Mouse (Mus musculus) large intestine, adult 2 months (tissue): ENCODE measurements around the gene Itpr2. TPM values are rescaled to one million over a fixed set of nuclear protein-coding genes. Genes with fewer than 3 reads are reported as not detected.

Experiments
- DNase-seq: peaks from one replicate; pipeline ENCODE4 v3.0.0-alpha.2; 2012; ENCODE audit warnings: low read depth, low spot score
- WGBS: fragments of 180-500 bp; shearing (Covaris S2); methylation state at CpG from one replicate; pipeline ENCODE4 v1.1.7; 2018; 5-methylcytosine and 5-hydroxymethylcytosine counted together
- polyA plus RNA-seq: library from polyadenylated mRNA; depleted of rRNA; stranded (reverse); fragments of >200 nt; gene quantifications from 2 replicates; pipeline ENCODE4 v1.2.3, GENCODE M21; 2012

Gene Itpr2
- polyA plus RNA-seq, 1 experiment, result 6.8 TPM

DNA sequence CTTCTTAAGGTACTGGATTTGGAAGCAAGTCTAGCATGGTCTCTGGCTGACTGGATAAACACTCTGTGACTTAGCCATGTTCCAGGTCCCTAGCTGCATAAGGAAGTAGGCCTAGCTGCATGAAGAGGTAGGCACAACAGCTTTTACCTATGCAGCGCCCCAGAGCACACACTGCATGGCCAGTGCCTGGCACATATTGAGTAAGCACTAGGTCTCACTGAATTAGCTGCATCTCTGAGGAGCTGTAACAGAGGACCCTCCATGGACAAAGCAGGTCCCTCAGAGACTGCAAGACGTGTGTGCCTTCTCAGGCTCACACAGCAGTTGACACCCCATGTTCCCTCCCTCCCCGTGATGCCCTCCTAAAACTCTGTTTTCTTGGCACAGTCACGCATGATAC lies 114.0 kb downstream of the Itpr2 start:
- 79% methylated on average over 4 of the region's 4 CpGs for WGBS
- no peak for DNase-seq

DNA sequence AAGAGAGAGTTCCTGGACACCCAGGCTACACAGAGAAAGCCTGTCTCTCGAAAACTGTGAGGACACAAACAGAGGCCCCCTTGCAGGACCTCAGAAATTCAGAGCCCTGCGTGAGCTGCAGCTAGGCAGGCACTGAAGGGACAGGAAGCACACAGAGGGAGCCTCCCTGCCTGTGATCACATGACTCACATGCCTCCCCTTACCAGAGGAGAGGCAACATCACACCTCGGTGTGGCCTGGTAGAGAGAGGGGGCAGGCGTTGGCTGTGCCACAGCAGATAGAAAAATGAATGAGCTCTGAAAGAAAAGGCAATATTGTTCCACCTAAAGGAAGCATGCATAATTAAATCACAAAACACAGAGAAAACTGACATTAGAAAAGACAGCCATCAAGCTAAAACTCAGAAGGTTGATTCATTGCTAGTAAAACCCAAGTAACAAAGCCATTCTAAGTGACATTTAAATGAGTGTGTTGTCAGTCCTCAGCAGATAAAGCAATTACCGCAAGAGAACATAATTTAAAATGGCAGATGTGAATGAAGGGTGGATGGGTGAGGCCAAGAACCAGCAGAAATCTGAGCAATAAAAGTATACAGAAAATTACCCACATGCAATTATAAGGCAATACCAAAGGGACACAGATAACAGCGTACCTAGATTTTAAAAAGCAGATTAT lies 114.8 kb downstream of the Itpr2 start:
- WGBS, result 40% methylated on average over 6 of the region's 6 CpGs
- DNase-seq, result no peak

DNA sequence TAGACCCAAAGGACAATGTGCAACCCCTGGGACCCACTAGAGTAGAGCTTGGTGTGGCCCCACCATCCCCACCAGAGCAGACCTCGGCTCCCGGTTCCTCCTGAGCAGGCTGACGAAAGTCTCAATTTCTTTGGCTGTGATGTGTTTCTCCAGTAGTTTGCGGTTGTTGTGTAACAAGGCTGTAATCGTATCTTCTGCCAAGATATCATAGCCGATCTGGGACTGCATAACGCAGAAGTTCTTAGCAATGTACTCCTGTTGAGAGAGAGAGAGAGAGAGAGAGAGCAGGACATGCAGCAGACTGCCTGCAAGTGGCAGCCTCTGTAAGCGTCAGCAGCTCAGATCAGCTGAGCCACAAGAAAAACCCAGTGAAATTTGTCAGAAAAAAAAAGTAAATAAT lies 122.8 kb downstream of the Itpr2 start:
- 86% methylated on average over 8 of the region's 8 CpGs for WGBS
- DNase-seq, result no peak

DNA sequence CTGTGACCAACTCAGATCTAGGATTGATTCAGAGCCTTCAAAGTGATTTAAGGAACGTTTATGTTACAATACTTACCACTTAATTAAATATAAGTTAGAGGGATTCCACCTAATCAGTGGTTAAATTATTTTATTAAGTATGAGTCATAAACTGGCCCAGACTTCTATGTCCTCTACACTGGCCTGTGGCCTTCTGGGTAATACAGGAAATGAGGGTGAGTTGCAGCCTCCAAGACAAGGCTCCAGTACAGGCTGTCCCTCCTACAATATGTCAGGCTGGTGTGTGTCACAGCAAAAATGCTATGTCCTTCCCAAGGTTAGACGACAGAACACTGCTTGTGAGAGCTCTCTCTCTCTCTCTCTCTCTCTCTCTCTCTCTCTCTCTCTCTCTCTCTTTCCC lies 130.5 kb downstream of the Itpr2 start:
- DNase-seq, result no peak
- WGBS, result 54% methylated on average over 2 of the region's 2 CpGs

DNA sequence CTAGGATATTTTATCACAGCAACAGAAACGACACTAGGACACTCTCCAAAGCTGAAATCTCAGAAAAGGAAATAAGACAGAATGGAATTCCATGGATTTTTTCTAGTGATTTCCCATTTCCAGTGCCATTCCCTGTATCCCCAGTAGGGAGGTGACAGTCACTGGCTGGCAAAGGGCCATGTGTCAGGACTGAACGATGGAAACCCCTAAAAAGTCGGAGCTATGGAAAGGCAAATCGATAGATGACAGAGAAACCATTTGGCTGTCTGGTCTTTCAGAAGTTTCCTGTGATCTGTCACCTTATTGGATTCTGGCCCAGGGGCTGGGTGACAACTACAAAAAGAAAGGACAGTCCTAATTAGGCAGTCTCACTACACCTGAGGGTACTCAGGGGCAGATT lies 135.8 kb downstream of the Itpr2 start:
- no peak for DNase-seq
- WGBS, result 85% methylated on average over 4 of the region's 4 CpGs

DNA sequence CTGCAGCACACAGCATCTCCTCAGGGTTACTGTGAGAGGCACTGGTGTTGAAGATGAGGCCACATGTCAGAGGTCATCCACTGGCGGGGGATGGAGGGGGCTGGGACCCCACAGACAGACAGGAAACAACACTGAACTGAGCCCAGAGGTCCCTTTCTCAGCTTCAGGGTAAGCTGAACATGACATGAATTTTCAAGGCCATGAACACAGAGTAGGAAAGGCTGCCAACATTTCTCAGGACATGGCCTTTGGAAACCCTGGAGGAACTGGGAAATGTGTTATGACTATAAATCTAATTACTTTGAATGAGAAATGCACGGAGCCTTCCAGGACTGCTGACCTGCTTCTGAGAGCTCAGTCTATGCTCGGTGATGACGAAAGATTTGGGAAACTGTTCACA lies 144.1 kb downstream of the Itpr2 start:
- no peak for DNase-seq
- 68% methylated on average over 4 of the region's 4 CpGs for WGBS

DNA sequence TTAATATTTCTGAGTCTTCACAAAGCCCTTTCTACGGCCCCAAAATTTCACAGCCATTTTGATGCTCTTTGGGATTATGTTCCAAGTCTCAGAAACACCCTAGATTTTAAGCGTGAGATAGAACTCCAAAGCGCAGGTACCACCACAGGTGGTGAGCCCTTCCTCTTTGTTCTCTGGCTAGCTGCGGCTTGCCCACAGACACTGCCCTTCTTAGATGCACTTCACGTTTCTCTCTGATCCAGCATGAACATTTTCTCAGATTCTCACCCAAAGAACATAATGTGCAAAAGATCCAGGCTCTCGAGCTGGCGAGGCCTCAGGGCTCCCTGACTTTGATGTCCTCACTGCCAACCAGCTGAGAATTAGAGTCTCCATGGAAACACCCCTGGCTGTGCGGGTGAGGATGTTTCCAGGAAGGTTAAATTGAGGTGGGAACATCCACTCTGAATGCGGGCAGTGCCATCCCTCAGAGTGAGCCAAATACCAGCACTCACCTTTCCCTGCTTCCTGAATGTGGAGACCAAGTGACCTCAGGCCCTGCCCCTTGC lies 149.7 kb downstream of the Itpr2 start:
- WGBS, result 84% methylated on average over 9 of the region's 9 CpGs
- DNase-seq, result no peak

DNA sequence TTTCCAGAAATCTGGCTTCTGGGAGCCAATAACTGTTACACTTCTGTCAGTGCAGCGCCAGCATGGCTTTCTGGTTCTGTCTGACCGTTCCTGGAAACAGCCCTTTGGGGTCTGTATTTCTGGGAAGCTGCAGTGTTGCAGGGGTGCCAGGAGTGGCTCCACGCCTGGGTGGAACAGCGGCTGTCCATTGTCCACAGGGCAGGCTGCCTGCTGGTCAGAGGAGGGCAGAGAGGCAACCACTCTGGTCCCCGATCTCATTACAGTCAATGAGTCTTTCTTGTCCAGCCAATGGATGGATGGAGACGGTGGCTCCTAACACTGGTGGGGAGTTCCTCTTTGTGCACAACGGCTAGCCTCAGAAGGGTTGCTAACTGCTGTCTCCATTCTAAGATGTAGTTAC lies 150.2 kb downstream of the Itpr2 start:
- no peak for DNase-seq
- 91% methylated on average over 7 of the region's 7 CpGs for WGBS

DNA sequence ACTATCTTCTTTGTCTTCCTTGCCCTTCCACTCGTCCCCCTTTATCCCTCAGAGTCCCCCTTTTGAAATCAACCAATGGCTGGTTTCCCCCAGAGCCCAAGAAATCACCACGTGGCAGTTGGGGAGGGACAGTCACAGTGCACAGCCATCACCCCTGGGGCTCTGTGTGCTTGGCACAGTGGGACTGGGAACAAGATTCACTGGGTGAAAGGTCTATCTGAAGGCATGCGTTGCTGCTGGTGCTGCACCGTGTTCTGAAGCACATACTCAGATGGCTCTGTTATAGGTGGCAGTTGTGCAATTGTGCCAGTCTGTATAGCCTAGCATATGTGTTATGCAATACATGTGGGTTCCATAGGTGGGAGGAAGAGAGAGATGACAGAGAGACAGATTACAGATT lies 154.5 kb downstream of the Itpr2 start:
- DNase-seq, result no peak
- WGBS, result 65% methylated on average over 4 of the region's 4 CpGs

DNA sequence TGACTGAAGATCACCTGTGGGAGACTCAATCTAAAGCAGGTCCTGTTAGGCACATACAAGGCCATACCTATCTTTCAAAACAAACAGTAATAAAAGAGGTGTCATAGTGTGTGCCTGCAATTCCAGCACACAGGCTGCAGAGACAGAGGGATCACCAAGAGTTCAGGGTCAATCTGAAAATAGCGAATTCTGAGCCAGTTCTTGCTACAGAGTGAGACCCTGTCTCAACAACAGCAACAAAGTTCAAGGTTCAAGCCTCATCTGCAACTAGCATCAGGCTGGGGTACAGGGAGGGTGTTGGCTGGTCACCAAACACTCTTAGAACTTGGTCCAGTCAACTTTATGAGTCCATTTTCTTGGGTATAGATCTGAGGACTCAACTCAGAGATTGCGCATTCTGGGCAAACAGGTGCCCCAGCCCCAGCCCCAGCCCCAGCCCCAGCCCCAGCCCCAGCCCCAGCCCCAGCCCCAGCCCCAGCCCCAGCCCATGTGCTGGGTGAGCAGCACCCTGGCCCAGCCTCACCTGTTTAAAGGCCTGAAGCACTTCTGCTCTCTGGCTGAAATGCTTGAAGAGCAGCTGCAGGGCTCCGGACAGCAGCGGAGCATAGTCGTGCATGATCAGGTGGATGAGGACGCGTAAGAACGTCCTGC lies 155.4 kb downstream of the Itpr2 start:
- DNase-seq, result no peak
- 86% methylated on average over 8 of the region's 8 CpGs for WGBS

DNA sequence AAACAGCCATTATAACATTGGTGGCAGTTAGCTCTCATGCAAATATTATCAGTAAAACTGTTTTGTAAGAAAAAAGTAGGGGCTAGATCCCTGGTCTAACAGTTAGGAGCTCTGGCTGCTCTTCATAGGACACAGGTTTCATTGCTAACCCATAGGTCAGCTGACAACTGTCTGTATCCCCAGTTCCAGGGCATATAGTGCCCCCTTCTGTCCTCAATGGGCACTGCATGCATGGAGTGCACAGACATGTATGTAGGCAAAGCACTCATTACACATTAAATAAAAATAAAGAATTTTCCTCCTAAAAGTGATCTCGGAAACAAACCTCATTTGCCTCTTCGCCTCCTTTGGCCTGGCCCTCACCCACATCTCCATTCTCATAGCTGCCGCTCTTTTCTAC lies 157.3 kb downstream of the Itpr2 start:
- DNase-seq, result no peak
- WGBS, result 96% methylated on average over 3 of the region's 3 CpGs

DNA sequence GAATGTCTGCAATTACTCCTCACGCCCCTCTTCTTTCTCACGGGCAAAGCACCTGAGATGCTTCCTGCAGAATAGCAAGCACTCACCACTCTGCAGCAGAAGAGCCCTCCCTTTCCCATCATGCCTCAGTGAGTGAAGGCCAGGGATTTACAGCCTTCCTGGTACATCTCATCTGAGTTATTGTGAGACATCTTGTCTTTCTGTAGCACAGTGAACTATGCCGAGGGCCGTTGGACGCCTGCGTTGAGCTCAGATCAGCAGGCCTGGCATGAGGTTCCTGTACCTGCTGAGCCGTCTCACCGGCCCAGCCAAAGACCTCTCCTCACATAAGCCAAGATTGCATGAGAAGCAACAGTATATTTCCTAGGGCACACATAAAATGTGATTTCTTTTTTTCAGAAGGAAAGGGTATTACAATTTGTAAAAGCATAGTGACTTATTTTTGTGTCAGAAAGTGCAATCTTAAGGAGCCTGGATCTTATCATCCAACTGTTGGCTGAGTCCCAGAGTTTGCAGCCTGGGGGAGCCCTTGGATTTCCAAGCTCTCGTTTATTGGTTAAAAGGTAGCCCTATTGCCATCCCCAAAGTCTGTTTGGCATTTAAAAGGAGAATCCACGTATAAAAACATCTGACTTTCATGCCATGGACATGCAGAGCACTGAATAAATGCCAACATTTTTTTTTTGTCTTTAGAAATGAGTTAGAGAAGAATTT lies 158.2 kb downstream of the Itpr2 start:
- WGBS, result 74% methylated on average over 10 of the region's 10 CpGs
- DNase-seq, result no peak

DNA sequence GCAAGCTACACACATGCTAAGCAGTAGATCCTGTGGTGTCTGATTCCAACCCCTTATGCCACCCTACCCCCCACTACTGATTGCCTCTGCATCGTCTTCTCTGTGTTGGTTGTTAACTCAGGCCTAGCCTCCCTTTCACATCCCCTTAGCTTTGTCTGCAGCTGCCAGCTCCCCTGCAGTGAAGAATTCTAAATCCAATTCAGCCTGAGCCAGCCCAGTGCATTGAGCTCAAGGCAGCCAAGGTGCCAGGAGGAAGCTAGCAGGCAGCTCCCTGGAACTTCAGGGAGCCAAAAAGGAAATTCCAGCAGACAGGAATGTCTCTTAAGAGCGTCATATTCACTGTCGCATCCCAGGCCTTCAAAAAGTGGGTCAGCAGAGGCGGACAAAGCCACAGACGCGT lies 159.0 kb downstream of the Itpr2 start:
- 79% methylated on average over 6 of the region's 6 CpGs for WGBS
- DNase-seq, result no peak

DNA sequence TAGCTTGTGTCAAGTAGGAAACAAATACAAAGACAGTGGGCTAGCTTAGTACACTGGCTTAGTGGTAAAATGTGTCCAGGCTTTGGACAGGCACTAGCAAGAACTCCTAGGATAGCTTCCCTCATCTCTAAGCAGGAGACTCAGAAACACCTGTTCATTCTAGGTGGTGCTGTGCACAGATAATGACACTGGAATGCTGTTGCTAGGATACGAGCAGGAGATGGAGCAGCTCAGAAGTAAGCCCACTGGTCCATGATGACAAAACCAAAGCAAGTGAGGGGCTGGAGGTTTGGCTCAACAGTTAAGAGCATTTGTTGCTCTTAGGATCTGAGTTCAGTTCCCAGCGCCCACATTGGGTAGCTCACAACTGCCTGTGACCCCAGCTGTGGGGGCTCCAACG lies 160.1 kb downstream of the Itpr2 start:
- DNase-seq, result no peak
- 85% methylated on average over 3 of the region's 3 CpGs for WGBS

DNA sequence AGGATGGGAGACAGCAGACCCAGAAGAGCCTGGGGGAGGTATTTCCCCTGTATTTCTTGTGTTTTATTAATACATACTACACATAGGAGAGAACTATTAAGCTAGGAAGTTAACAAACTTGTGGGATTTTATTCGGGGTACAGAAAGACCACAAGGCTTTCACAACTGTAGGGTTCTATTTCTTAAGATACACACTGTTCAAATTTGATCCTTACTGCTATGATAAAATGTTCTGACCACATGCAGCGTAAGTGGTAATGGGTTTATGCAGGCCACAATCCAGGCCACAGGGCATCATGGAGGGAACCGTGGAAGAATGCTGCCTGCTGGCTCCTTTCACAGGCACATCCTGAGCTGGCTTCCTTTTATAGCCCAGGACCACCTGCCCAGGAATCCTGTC lies 160.6 kb downstream of the Itpr2 start:
- DNase-seq, result no peak
- WGBS, result 82% methylated on average over 3 of the region's 3 CpGs

DNA sequence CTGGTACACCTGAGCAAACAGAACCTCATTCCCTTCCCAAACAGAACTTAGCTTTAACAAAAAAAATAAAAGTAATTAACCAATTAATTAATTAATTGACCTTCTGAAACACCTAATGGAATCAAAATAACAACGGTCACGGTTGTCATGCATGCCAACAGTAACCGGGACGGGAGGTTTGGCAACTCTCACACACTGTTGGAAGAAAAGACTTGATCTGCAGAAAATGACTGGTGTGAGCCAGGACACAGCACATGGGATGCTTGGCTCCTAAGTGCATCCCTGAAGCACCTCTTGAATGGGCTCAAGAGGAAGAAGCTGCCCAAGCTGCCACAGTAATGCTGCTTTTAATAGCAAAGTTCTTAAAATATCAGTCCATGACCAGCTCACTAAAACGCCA lies 161.1 kb downstream of the Itpr2 start:
- WGBS, result 90% methylated on average over 5 of the region's 5 CpGs
- no peak for DNase-seq

DNA sequence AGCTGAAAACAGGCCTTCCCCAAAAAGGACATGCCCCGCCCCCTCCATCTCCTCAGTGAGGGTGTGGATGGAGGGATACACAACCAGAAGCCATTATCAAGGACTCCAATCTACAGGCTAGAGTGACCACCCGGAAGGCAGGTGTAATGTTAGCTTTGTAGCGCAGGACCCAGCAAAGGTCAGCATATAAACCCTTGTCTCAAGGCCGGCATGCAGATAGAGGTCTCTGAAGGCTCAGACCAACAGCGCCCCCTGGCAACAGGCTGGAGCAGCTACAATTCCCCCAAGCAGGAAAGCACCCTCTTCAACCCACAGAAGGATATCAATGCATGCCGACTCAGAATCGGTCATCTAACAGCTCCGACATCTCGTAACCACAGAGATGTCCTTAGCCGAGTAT lies 162.2 kb downstream of the Itpr2 start:
- DNase-seq, result no peak
- 65% methylated on average over 10 of the region's 10 CpGs for WGBS

DNA sequence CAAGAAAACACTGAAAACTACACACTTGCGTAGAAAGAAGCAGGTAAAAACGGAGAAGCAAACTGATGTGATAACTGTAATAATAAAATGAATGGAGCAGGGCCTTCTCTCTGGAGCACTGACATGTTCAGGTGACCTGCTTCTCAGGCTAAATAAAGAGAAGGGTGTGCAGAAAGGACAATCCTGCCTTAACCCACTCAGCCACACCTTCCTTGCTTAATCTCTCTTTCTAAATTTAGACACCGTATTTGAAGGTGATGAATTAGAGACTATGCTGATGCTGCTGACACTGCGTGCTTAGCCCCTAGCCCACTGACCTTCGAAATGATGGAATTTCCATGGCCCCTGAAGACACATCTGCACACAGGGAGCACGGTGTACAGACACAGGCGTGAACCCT lies 164.8 kb downstream of the Itpr2 start:
- 78% methylated on average over 7 of the region's 7 CpGs for WGBS
- no peak for DNase-seq

DNA sequence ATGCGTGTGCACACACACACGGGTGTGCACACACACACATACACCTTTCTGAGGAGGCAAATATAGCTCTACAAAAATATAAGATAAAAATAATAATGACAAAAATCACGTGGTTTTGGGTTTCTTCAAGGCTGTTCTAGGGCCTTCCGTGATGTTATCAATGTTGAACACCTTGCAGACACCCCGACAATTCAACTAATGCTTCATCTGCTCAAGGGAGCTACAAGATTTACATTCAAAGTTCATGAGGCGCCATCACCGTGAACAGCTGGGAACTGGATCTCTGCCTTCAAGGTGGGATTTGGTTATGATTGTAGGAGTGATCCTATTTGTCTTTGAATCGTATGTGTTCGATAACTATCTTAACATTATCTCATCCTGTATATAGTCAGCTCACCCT lies 166.8 kb downstream of the Itpr2 start:
- no peak for DNase-seq
- 95% methylated on average over 9 of the region's 9 CpGs for WGBS

DNA sequence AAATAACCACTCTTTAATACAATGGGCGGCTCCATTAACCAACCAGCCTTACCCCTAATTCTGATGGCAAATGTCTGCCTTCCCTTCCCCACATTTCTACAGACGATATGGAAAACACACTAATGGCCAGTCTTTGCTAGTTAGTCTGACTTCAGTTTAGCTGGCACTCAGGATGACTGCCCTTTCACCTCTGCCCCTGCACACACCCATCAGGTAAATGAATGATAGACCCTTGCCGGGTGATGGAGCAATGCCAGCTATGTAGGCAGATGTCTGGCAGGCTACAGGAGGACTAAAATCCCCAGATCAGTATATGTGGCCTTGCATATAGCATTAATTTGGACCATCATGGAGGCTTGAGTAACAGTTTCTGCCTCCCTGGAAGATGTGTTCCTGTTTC lies 168.5 kb downstream of the Itpr2 start:
- 68% methylated on average over 3 of the region's 3 CpGs for WGBS
- DNase-seq, result no peak
